Mouse (Mus musculus): Measurements from ENCODE around the gene AL732309.1.
A peak's percentile ranks its signal among the peaks of the same experiment; 100 is the strongest.

The AL732309.1 gene

GRCm38 (mm10) chr2:25224492-25224765 lies 22.2 kb downstream of the AL732309.1 start, which contains the start of gene Tubb4b:
Tubb4b (minus strand) TSS chr2:25224702.
- Histone ChIP-seq H3K4me3 (replicated peaks; ENCODE audit: low read length) (peak within 1 kb of the TSS; percentile 99), H3K9me3 (ENCODE audit: low read length) (no peaks in the 10 kb centered on the region), H3K27me3 (ENCODE audit: insufficient read depth, low read length) (no peaks in the 10 kb centered on the region), H3K4me1 (replicated peaks; ENCODE audit: low read depth, low read length) (peaks cover 73% of the 10 kb centered on the region), H3K36me3 (ENCODE audit: insufficient read depth, low read length) (peaks cover 33% of the 10 kb centered on the region)
- TF ChIP-seq CTCF (conservative IDR thresholded peaks at IDR 0.05; ENCODE audit: low read length) (no peak), NANOG (IDR thresholded peaks at IDR 0.05; ENCODE audit: borderline replicate concordance, low read length) (no peak), POU5F1 (IDR thresholded peaks at IDR 0.05; ENCODE audit: borderline replicate concordance, low read length) (no peak)

- Histone ChIP-seq H3K4me1 (replicated peaks; ENCODE audit: low read depth, low read length) (peaks cover 67% of the 10 kb centered on the region), H3K9me3 (ENCODE audit: low read length) (no peaks in the 10 kb centered on the region), H3K27me3 (ENCODE audit: insufficient read depth, low read length) (no peaks in the 10 kb centered on the region), H3K36me3 (ENCODE audit: insufficient read depth, low read length) (peaks cover 33% of the 10 kb centered on the region), H3K4me3 (replicated peaks; ENCODE audit: low read length) (peak overlapping the region; percentile 99)
- TF ChIP-seq POU5F1 (IDR thresholded peaks at IDR 0.05; ENCODE audit: borderline replicate concordance, low read length) (no peak), CTCF (conservative IDR thresholded peaks at IDR 0.05; ENCODE audit: low read length) (no peak)
Measured at GRCm38 (mm10) chr2:25223681-25224491, 22.8 kb downstream of the AL732309.1 start.

GRCm38 (mm10) chr2:25221331-25221772 lies 25.3 kb downstream of the AL732309.1 start:
- Histone ChIP-seq H3K4me1 (replicated peaks; ENCODE audit: low read depth, low read length) (peaks cover 43% of the 10 kb centered on the region), H3K27me3 (ENCODE audit: insufficient read depth, low read length) (peaks cover 6% of the 10 kb centered on the region), H3K9me3 (ENCODE audit: low read length) (no peaks in the 10 kb centered on the region), H3K4me3 (replicated peaks; ENCODE audit: low read length) (peak overlapping the region; percentile 99), H3K36me3 (ENCODE audit: insufficient read depth, low read length) (peaks cover 33% of the 10 kb centered on the region)
- TF ChIP-seq NANOG (IDR thresholded peaks at IDR 0.05; ENCODE audit: borderline replicate concordance, low read length) (no peak), CTCF (conservative IDR thresholded peaks at IDR 0.05; ENCODE audit: low read length) (no peak), POU5F1 (IDR thresholded peaks at IDR 0.05; ENCODE audit: borderline replicate concordance, low read length) (no peak)

DNA sequence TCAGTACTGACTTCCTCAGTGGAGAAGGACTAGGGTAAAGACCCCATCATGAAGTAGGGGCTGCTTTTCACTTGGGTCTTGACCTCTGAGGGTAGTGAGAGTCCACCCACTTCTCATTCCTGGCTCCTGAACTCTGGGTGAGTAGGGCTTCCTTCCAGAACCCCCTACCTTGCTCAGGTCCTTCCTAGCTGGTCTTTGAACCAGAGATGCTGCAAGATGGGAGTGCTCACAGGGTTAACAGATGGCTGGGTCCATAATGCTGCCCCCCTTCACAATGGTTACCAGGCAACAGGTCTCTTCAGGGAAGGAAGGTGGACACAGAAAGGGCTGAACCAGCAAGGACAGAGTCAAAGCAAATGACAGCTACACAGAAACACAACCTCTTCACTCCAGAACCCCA lies 28.2 kb downstream of the AL732309.1 start, which contains the start of gene Fam166a:
Fam166a (plus strand) TSS at position 301 of the 400 bp plus-strand sequence.
- Histone ChIP-seq H3K36me3 (ENCODE audit: insufficient read depth, low read length) (peaks cover 28% of the 10 kb centered on the region), H3K4me3 (replicated peaks; ENCODE audit: low read length) (no peak within 1 kb of the TSS)

DNA sequence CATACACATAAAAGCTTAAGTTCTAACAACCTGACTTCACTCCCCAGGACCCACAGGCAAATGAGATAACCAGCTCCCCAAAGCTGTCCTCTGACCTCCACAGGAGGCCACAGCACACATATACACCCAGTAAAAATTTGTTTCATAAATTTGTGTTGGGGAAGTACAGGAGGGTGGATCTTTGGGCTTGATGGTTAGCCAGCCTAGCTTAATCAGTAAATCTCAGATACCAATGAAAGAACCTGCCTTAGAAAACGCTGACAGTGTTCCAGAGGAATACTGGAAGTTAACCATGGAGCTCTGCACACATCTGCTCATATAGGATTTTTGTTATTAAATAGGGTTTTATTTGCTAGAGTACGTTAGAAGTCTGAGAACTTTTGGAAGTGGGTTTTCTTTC lies 29.0 kb downstream of the AL732309.1 start:
- Histone ChIP-seq H3K9me3 (ENCODE audit: low read length) (no peaks in the 10 kb centered on the region), H3K4me1 (replicated peaks; ENCODE audit: low read depth, low read length) (peaks cover 47% of the 10 kb centered on the region), H3K36me3 (ENCODE audit: insufficient read depth, low read length) (peaks cover 20% of the 10 kb centered on the region), H3K27me3 (ENCODE audit: insufficient read depth, low read length) (peaks cover 9% of the 10 kb centered on the region), H3K4me3 (replicated peaks; ENCODE audit: low read length) (no peak overlapping the region)
- TF ChIP-seq CTCF (conservative IDR thresholded peaks at IDR 0.05; ENCODE audit: low read length) (no peak), POU5F1 (IDR thresholded peaks at IDR 0.05; ENCODE audit: borderline replicate concordance, low read length) (no peak), NANOG (IDR thresholded peaks at IDR 0.05; ENCODE audit: borderline replicate concordance, low read length) (no peak)

More for the DNA sequence above, 28.2 kb downstream of the AL732309.1 start, which contains the start of gene Fam166a:
- peaks cover 6% of the 10 kb centered on the region for H3K27me3 ChIP-seq (ENCODE audit: insufficient read depth, low read length)
- TF ChIP-seq POU5F1 (IDR thresholded peaks at IDR 0.05; ENCODE audit: borderline replicate concordance, low read length): no peak
- no peak for TF ChIP-seq CTCF (conservative IDR thresholded peaks at IDR 0.05; ENCODE audit: low read length)
- no peak for TF ChIP-seq NANOG (IDR thresholded peaks at IDR 0.05; ENCODE audit: borderline replicate concordance, low read length)
- no peaks in the 10 kb centered on the region for H3K9me3 ChIP-seq (ENCODE audit: low read length)
- peaks cover 42% of the 10 kb centered on the region for H3K4me1 ChIP-seq (replicated peaks; ENCODE audit: low read depth, low read length)

DNA sequence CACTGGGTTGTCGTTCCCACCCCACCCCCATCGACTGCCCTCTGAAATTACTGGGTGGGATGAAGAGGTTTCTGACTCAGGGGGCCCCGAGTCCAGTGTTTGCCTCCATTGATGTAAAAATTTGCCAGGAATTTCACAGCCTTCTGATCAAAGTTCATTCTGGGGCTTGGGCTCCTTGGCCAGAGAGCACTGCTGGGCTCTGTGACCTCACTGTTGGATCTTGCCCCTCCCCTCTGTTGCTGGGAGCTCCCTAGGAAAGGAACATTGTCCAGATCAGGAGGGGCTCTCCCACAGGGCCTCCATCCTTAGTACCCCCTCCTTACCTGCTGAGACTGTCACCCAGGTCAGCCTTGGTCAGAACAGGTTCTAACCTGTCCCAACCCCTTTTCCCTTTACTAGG lies 32.2 kb downstream of the AL732309.1 start, which contains the start of gene Stpg3:
Stpg3 (minus strand) TSS at position 194 of the 400 bp plus-strand sequence.
- TF ChIP-seq CTCF (conservative IDR thresholded peaks at IDR 0.05; ENCODE audit: low read length): no peak
- no peak for TF ChIP-seq POU5F1 (IDR thresholded peaks at IDR 0.05; ENCODE audit: borderline replicate concordance, low read length)
- TF ChIP-seq NANOG (IDR thresholded peaks at IDR 0.05; ENCODE audit: borderline replicate concordance, low read length): no peak
- H3K9me3 ChIP-seq (ENCODE audit: low read length): no peaks in the 10 kb centered on the region
- peaks cover 14% of the 10 kb centered on the region for H3K27me3 ChIP-seq (ENCODE audit: insufficient read depth, low read length)
- H3K36me3 ChIP-seq (ENCODE audit: insufficient read depth, low read length): peaks cover 12% of the 10 kb centered on the region
- H3K4me1 ChIP-seq (replicated peaks; ENCODE audit: low read depth, low read length): peaks cover 40% of the 10 kb centered on the region
- H3K4me3 ChIP-seq (replicated peaks; ENCODE audit: low read length): peak within 1 kb of the TSS; percentile 73

GRCm38 (mm10) chr2:25213266-25213865 lies 33.3 kb downstream of the AL732309.1 start:
- peaks cover 10% of the 10 kb centered on the region for H3K27me3 ChIP-seq (ENCODE audit: insufficient read depth, low read length)
- no peaks in the 10 kb centered on the region for H3K9me3 ChIP-seq (ENCODE audit: low read length)
- H3K4me3 ChIP-seq (replicated peaks; ENCODE audit: low read length): peak overlapping the region; percentile 73
- H3K4me1 ChIP-seq (replicated peaks; ENCODE audit: low read depth, low read length): peaks cover 40% of the 10 kb centered on the region
- peaks cover 21% of the 10 kb centered on the region for H3K36me3 ChIP-seq (ENCODE audit: insufficient read depth, low read length)
- no peak for TF ChIP-seq POU5F1 (IDR thresholded peaks at IDR 0.05; ENCODE audit: borderline replicate concordance, low read length)
- no peak for TF ChIP-seq NANOG (IDR thresholded peaks at IDR 0.05; ENCODE audit: borderline replicate concordance, low read length)
- no peak for TF ChIP-seq CTCF (conservative IDR thresholded peaks at IDR 0.05; ENCODE audit: low read length)

DNA sequence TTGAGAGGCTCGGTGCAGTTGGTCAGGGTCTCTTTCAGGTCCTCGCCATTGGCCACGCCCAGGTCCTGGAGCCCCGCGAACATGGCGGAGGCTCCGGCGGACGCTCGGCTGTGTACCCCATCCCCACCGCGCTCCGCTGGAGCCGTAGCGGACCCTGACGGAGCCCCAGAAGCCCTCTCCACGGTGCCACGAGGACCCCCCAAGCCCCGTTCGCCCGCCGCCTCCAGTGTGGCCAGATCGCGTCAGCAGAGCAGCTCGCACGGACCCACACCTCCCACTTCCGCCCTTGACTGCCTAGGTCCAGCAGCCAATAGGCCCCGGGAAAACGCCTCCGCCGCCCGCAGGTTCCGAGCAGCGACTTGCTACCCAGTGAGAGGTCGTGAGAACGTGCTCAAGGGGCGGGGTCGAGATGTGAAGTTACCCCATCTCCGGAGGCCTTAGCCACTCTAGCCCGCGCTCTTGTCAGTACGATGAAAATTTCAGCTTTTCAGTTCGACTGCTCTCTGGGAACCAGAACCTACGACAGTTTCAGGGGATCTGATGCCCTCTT lies 35.5 kb downstream of the AL732309.1 start, which contains the start of gene Nelfb:
Nelfb (minus strand) TSS at position 369 of the 550 bp plus-strand sequence.
- H3K36me3 ChIP-seq (ENCODE audit: insufficient read depth, low read length): peaks cover 43% of the 10 kb centered on the region
- no peaks in the 10 kb centered on the region for H3K9me3 ChIP-seq (ENCODE audit: low read length)
- peak within 1 kb of the TSS; percentile 97 for H3K4me3 ChIP-seq (replicated peaks; ENCODE audit: low read length)
- peaks cover 8% of the 10 kb centered on the region; the same call in 1 of the 2 replicates for H3K27me3 ChIP-seq (ENCODE audit: insufficient read depth, low read length)
- TF ChIP-seq POU5F1 (IDR thresholded peaks at IDR 0.05; ENCODE audit: borderline replicate concordance, low read length): no peak
- TF ChIP-seq CTCF (conservative IDR thresholded peaks at IDR 0.05; ENCODE audit: low read length): no peak
- no peak for TF ChIP-seq NANOG (IDR thresholded peaks at IDR 0.05; ENCODE audit: borderline replicate concordance, low read length)
- H3K4me1 ChIP-seq (replicated peaks; ENCODE audit: low read depth, low read length): peaks cover 52% of the 10 kb centered on the region
